Mouse (Mus musculus) myocyte (in vitro differentiated cells): ENCODE results near the gene Atp13a5.

ENCODE experiments used
- CEBPB ChIP-seq: IDR thresholded peaks from 2 replicates; pipeline ENCODE4 v1.6.1; 2011; ENCODE audit warnings: mild to moderate bottlenecking, moderate library complexity; ENCODE audit not compliant: poor library complexity, insufficient read depth, severe bottlenecking
- E2F4 ChIP-seq: IDR thresholded peaks from one replicate; pipeline ENCODE4 v1.6.1; 2011; ENCODE audit warnings: mild to moderate bottlenecking, control low read depth, moderate library complexity; ENCODE audit not compliant: insufficient read depth
- MAX ChIP-seq: IDR thresholded peaks from one replicate; pipeline ENCODE4 v1.6.1; 2011; ENCODE audit warnings: low read depth, mild to moderate bottlenecking, control low read depth
- MYOD1 ChIP-seq, 3 experiments: IDR thresholded peaks; one replicate each; pipeline ENCODE4 v1.6.1; 2011; ENCODE audit warnings: control low read depth in 2 of 3, low read depth in 2 of 3, mild to moderate bottlenecking in 2 of 3, moderate library complexity in 1 of 3; ENCODE audit not compliant: insufficient read length in 2 of 3, control insufficient read depth in 1 of 3
- MYOG ChIP-seq, 3 experiments: IDR thresholded peaks; one replicate each; pipeline ENCODE4 v1.6.1; 2011; ENCODE audit warnings: control low read depth in 2 of 3, low read depth in 2 of 3, mild to moderate bottlenecking in 2 of 3; ENCODE audit not compliant: insufficient read length in 2 of 3, control insufficient read depth in 1 of 3, insufficient read depth in 1 of 3
- POLR2A ChIP-seq: IDR thresholded peaks from one replicate; pipeline ENCODE4 v1.6.1; 2011; ENCODE audit warnings: low read depth, mild to moderate bottlenecking, control low read depth, moderate library complexity; ENCODE audit not compliant: insufficient read length
- POLR2AphosphoS2 ChIP-seq: IDR thresholded peaks from one replicate; pipeline ENCODE4 v1.6.1; 2011; ENCODE audit warnings: low read depth, control low read depth; ENCODE audit not compliant: insufficient read length
- REST ChIP-seq: IDR thresholded peaks from one replicate; pipeline ENCODE4 v1.6.1; 2011; ENCODE audit warnings: mild to moderate bottlenecking, control low read depth, moderate library complexity; ENCODE audit not compliant: insufficient read depth, insufficient read length
- SRF ChIP-seq: IDR thresholded peaks from one replicate; pipeline ENCODE4 v1.6.1; 2011; ENCODE audit warnings: low read depth; ENCODE audit not compliant: control insufficient read depth, insufficient read length
- TCF12 ChIP-seq: IDR thresholded peaks from one replicate; pipeline ENCODE4 v1.6.1; 2011; ENCODE audit warnings: mild to moderate bottlenecking, control low read depth; ENCODE audit not compliant: poor library complexity, insufficient read depth, severe bottlenecking
- TCF3 ChIP-seq: IDR thresholded peaks from one replicate; pipeline ENCODE4 v1.6.1; 2011; ENCODE audit warnings: low read depth, control low read depth; ENCODE audit not compliant: insufficient read length
- USF1 ChIP-seq: IDR thresholded peaks from one replicate; pipeline ENCODE4 v1.6.1; 2011; ENCODE audit warnings: low read depth, mild to moderate bottlenecking, control low read depth, moderate library complexity

- no peak for TF ChIP-seq POLR2A
- TF ChIP-seq SRF: no peak
- no peak for TF ChIP-seq USF1
- no peak for TF ChIP-seq TCF12
- no peak for TF ChIP-seq POLR2AphosphoS2
- no peak for TF ChIP-seq TCF3
- TF ChIP-seq MAX: no peak
- no peak for TF ChIP-seq CEBPB
- TF ChIP-seq E2F4: no peak
- TF ChIP-seq MYOD1 (IDR thresholded peaks at IDR 0.05; ENCODE audit: control insufficient read depth in 1 of 3, insufficient read length in 2 of 3, low read depth in 2 of 3): no peak
- TF ChIP-seq REST: no peak
- no peak for TF ChIP-seq MYOG (IDR thresholded peaks at IDR 0.05; ENCODE audit: control insufficient read depth in 1 of 3, insufficient read depth in 1 of 3, insufficient read length in 2 of 3, low read depth in 2 of 3)
These were observed 50.6 kb downstream of the Atp13a5 start for GRCm38 (mm10) chr16:29327910-29328309.
